Mouse (Mus musculus) spleen, embryonic (tissue): ENCODE measurements around the gene Vps72.

Experiments
- CTCF ChIA-PET: fragments of 350-600 bp; sonication (Branson Sonifier 250); formaldehyde crosslinking; loops from one replicate; lab custom pipeline; 2022; lab: Charles Lee

Vps72 gene

GRCm38 (mm10) chr3:95163419-95164255 is 52.8 kb downstream of the Vps72 start:
- CTCF ChIA-PET: no interaction called here

- CTCF ChIA-PET: no interaction called here
Measured at GRCm38 (mm10) chr3:95164256-95164550, 53.4 kb downstream of the Vps72 start.

GRCm38 (mm10) chr3:95164840-95165239 is 54.0 kb downstream of the Vps72 start:
- CTCF ChIA-PET: no interaction called here

- CTCF ChIA-PET: no interaction called here
Measured at GRCm38 (mm10) chr3:95169996-95170395, 59.2 kb downstream of the Vps72 start.

GRCm38 (mm10) chr3:95171105-95171504 is 60.3 kb downstream of the Vps72 start:
- CTCF ChIA-PET: no interaction called here
